Mouse (Mus musculus): ENCODE measurements around the gene Gm20388. TPM values are rescaled to one million over a fixed set of nuclear protein-coding genes. Genes with fewer than 3 reads are reported as not detected.

Gm20388 gene
- polyA plus RNA-seq, 1 experiment from 2014 or later = 5.5 TPM

- H3K4me2 ChIP-seq = no peak overlapping the region
- peaks cover 24% of the 10 kb centered on the region for H3K4me1 ChIP-seq
- no peak overlapping the region for H3K27ac ChIP-seq
- 75% methylated on average over 10 of the region's 10 CpGs for WGBS
- no peaks in the 10 kb centered on the region for H3K27me3 ChIP-seq
- peaks cover 7% of the 10 kb centered on the region; the same call in 1 of the 2 replicates for H3K36me3 ChIP-seq
- no peaks in the 10 kb centered on the region for H3K9me3 ChIP-seq
- no peak overlapping the region for H3K9ac ChIP-seq
- H3K4me3 ChIP-seq = no peak overlapping the region
- no peak for ATAC-seq (ENCODE audit: borderline replicate concordance, extremely low read depth, low FRiP score, low TSS enrichment)
Measured at GRCm38 (mm10) chr8:122430058-122430636, 2519.5 kb downstream of the Gm20388 start.

GRCm38 (mm10) chr8:122430646-122431045 lies 2520.0 kb downstream of the Gm20388 start:
- Histone ChIP-seq H3K9ac (no peak overlapping the region), H3K27me3 (no peaks in the 10 kb centered on the region), H3K4me3 (no peak overlapping the region), H3K36me3 (peaks cover 7% of the 10 kb centered on the region; the same call in 1 of the 2 replicates), H3K9me3 (no peaks in the 10 kb centered on the region), H3K27ac (no peak overlapping the region), H3K4me1 (peaks cover 24% of the 10 kb centered on the region), H3K4me2 (no peak overlapping the region)
- 65% methylated on average over 3 of the region's 3 CpGs for WGBS
- no peak for ATAC-seq (ENCODE audit: borderline replicate concordance, extremely low read depth, low FRiP score, low TSS enrichment)

DNA sequence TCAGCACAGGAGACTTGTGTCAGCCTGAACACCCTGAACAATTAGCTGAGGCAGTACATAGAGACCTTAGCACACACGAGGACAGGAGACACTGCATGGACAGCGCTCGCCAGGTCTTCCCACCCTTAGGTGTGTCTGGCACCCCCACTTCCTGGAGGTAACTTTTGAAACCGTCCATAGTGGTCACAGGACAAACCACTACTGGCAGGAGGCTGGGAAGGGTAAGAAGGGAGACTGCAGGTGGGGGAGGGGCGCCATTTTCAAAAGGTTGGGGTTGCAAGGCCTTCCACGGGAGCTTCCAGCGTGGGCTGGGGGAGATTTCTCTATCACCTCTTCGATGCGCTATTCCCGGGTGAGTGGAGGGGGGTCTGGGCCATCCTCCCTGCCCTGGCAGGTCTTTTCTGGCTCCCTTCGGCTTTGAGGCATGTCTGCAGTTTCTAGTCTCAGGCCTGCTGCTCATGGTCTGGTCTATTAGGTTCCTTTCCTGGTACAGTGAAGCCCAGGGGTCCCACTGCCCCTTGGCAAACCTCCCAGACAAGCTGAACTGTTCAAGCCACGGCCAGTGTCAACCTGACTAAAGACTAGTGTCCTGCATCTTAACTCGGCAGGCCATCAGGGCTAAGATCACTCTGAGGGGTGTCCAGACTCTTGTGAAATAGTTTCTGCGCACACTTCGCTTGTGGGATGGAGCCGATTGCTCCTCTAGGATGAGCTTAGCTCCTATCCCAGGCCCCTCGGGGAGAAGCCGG lies 2521.2 kb downstream of the Gm20388 start:
- no peaks in the 10 kb centered on the region for H3K27me3 ChIP-seq
- WGBS = 24% methylated on average over 18 of the region's 18 CpGs

DNA sequence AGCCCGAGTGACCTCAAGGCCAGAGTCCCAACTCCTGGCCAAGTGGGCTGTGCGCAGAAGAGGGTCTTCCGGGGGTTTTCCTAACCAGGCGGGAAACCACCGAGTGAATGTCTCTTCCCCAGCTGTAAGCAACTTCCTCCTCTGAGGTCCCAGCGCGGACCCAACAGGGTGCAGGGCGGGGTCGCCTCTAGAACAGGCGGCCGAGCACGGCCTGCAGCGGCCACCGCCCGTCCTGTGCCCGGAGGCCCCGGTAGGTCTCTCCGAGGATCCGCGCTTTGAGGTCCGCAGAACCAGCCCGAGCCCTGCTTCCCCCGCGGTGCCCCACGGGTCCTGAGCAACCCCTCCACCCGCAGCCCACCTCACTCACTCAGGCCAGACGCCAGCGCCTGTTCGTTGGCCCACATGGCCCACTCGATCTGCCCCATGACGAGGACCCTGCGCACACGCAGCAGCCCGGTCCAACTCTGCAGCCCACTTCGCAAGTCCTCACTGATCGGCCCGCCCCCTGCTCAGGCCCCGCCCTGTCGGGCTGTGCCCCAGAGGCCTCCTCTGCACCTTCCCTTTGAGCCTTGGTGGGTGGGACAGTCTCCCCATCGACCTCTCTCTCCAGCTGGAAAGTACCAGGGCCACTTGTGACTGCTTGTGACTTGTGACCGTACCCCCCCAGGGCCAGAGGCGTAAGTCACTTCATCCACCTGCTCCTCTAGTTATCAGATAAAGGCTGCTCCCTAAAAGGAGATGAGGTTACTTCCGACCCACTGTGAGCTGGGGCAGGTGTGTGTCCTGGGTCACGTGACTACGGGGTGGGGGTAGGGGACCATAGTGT lies 2522.0 kb downstream of the Gm20388 start, which contains the start of gene Cyba:
Cyba (minus strand) TSS at position 488 of the 826 bp plus-strand sequence.
- Histone ChIP-seq H3K27me3 (no peaks in the 10 kb centered on the region), H3K9me3 (no peaks in the 10 kb centered on the region), H3K4me3 (peak within 1 kb of the TSS; percentile 69), H3K4me1 (peaks cover 24% of the 10 kb centered on the region), H3K36me3 (peaks cover 20% of the 10 kb centered on the region; the same call in 1 of the 2 replicates), H3K27ac (peak within 1 kb of the TSS; percentile 75), H3K9ac (peak within 1 kb of the TSS; percentile 77), H3K4me2 (peak within 1 kb of the TSS; percentile 96)
- peak; percentile 90 for ATAC-seq (ENCODE audit: borderline replicate concordance, extremely low read depth, low FRiP score, low TSS enrichment)
- 2% methylated on average over 37 of the region's 45 CpGs for WGBS

More for the DNA sequence above, 2521.2 kb downstream of the Gm20388 start:
- peak; percentile 23; the same call in 1 of the 2 replicates for ATAC-seq (ENCODE audit: borderline replicate concordance, extremely low read depth, low FRiP score, low TSS enrichment)
- Histone ChIP-seq H3K4me3 (peak overlapping the region; percentile 69), H3K27ac (peak overlapping the region; percentile 75), H3K9me3 (no peaks in the 10 kb centered on the region), H3K4me1 (peaks cover 24% of the 10 kb centered on the region), H3K4me2 (peak overlapping the region; percentile 96), H3K36me3 (peaks cover 17% of the 10 kb centered on the region; the same call in 1 of the 2 replicates), H3K9ac (peak overlapping the region; percentile 77)

GRCm38 (mm10) chr8:122433269-122433905 lies 2522.7 kb downstream of the Gm20388 start:
- Histone ChIP-seq H3K9me3 (no peaks in the 10 kb centered on the region), H3K36me3 (peaks cover 20% of the 10 kb centered on the region; the same call in 1 of the 2 replicates), H3K27me3 (no peaks in the 10 kb centered on the region), H3K4me3 (peak overlapping the region; percentile 69), H3K9ac (0 out of 2 replicates have a peak overlapping the region, but pooled peaks have one; percentile 77), H3K4me2 (peak overlapping the region; percentile 96), H3K27ac (peak overlapping the region; percentile 75), H3K4me1 (peaks cover 28% of the 10 kb centered on the region)
- WGBS = 55% methylated on average over 11 of the region's 11 CpGs
- ATAC-seq (ENCODE audit: borderline replicate concordance, extremely low read depth, low FRiP score, low TSS enrichment) = peak; percentile 33; the same call in 1 of the 2 replicates

DNA sequence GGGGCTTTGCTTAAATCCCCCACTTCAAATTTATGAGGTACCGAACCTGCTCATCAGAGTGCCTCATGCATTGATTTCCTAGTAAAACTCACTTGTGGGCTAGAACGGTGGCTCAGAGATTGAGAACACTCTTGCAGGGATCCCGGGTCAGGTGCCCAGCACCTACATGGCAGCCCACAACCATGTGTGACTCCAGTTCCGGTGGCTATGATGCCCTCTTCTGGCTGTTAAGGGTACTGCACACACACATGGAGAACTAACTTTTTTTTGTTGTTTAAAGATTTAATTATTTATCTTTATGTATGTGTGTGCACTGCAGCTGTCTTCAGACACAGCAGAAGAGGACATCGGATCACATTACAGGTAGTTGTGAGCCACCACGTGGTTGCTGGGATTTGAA lies 2524.7 kb downstream of the Gm20388 start:
- Histone ChIP-seq H3K9me3 (no peaks in the 10 kb centered on the region), H3K9ac (no peak overlapping the region), H3K4me2 (no peak overlapping the region), H3K27ac (no peak overlapping the region), H3K36me3 (peaks cover 20% of the 10 kb centered on the region; the same call in 1 of the 2 replicates), H3K4me1 (peaks cover 31% of the 10 kb centered on the region), H3K27me3 (no peaks in the 10 kb centered on the region), H3K4me3 (no peak overlapping the region)
- ATAC-seq (ENCODE audit: borderline replicate concordance, extremely low read depth, low FRiP score, low TSS enrichment) = no peak
- WGBS = 89% methylated on average over 6 of the region's 6 CpGs

DNA sequence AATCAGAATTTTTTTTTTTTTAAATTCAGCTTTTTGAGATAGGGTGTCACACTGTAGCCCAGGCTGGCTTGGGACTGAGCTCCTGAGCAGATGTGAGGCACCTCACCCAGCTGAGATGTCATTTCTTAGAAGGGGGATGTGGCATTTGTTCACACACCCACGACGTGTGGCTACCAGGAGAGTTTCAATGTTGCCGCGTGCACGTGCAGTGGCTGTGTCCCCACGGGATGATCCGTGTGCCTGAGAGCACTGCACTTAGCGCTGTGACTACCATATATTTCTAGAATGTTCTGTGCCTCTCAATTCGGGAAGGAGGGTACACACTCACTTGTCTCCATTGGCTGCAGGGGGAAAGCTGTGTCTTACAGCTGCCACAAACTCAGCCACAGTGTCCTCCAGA lies 2525.5 kb downstream of the Gm20388 start:
- no peak overlapping the region for H3K4me3 ChIP-seq
- peaks cover 30% of the 10 kb centered on the region for H3K4me1 ChIP-seq
- WGBS = 89% methylated on average over 9 of the region's 9 CpGs
- no peaks in the 10 kb centered on the region for H3K27me3 ChIP-seq
- peaks cover 20% of the 10 kb centered on the region; the same call in 1 of the 2 replicates for H3K36me3 ChIP-seq
- ATAC-seq (ENCODE audit: borderline replicate concordance, extremely low read depth, low FRiP score, low TSS enrichment) = no peak
- no peak overlapping the region for H3K4me2 ChIP-seq
- H3K9me3 ChIP-seq = no peaks in the 10 kb centered on the region
- H3K27ac ChIP-seq = no peak overlapping the region
- no peak overlapping the region for H3K9ac ChIP-seq

DNA sequence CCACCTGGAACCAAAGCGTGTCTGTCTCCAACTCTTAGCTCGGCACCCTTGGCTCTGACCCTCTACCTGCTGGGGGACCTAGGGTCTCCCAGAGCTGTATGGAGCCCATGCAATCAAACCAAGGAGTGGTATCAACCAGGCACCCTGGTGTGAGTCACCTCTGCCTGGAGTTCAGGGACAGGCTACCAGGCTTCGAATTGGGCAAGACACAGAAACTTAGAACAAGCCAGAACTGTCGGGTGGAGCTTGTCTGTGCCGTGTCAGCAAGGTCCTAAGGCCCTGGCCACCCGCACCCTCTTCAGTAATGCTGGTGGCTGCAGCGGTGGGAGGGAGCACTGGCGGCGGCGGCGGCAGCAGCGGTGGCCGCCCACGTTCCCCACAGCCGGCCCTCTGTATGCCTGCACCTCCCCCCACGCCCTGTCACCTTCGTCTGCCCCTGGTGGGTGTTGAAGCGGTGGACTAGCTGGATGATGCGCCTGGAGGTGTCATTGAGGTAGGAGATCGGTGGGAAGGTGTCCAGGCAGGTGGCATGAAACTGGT lies 2526.0 kb downstream of the Gm20388 start:
- no peak overlapping the region for H3K4me3 ChIP-seq
- WGBS = 79% methylated on average over 20 of the region's 20 CpGs
- H3K4me2 ChIP-seq = no peak overlapping the region
- no peak overlapping the region for H3K27ac ChIP-seq
- H3K27me3 ChIP-seq = no peaks in the 10 kb centered on the region
- no peak for ATAC-seq (ENCODE audit: borderline replicate concordance, extremely low read depth, low FRiP score, low TSS enrichment)
- H3K36me3 ChIP-seq = peaks cover 20% of the 10 kb centered on the region; the same call in 1 of the 2 replicates
- H3K9ac ChIP-seq = no peak overlapping the region
- peaks cover 25% of the 10 kb centered on the region for H3K4me1 ChIP-seq
- no peaks in the 10 kb centered on the region for H3K9me3 ChIP-seq

DNA sequence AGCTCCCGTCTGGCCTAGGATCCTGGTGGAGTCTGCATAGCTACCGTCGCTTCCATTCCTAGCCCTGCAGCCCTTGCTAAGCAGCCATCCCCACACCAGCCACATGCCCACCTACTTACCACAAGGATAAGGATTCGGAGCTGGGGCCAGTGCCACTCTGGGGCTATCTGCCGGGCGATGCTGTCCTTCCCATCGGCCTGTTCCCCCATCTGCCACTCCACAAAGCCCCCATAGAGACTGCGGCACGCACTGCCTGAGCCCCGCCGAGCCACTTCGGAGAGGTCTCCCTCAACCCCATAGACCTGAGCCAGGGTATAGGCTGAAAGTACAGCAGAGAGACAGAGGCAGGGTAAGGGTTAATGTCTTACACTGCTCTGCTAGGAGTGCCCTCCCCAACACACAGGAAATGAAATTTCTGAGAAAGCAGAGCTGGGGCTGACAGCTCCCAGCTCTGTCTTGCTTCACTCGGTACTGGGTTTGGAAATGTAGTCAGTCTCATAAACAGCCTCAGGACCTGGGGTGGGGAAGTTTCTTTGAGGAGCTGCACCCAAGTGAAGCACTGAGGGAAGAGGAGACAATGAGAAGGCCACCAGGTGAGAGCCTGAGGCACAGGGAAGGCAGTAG lies 2527.2 kb downstream of the Gm20388 start:
- H3K27ac ChIP-seq = no peak overlapping the region
- ATAC-seq (ENCODE audit: borderline replicate concordance, extremely low read depth, low FRiP score, low TSS enrichment) = no peak
- peaks cover 20% of the 10 kb centered on the region; the same call in 1 of the 2 replicates for H3K36me3 ChIP-seq

DNA sequence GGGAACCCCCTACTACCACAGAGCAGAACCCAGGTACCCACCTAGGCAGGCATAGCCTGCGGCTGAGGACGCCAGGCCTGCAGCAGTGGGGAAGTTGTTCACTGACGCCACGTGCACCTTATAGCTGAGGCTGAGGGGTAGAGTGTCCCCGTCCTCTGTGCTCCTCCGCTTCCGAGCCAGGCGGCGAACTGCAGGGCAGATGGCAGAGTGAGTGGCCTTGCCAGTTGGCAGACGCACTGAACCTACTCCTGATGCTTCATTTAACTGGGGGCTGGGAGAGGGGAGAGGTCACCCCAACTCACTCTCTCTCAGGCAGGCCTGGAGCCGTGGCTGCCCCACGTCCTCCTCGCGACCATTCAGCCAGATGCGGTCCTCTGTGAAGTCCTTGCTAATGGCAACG lies 2528.7 kb downstream of the Gm20388 start:
- Histone ChIP-seq H3K27ac (no peak overlapping the region), H3K4me2 (no peak overlapping the region), H3K4me1 (peaks cover 15% of the 10 kb centered on the region), H3K9me3 (no peaks in the 10 kb centered on the region), H3K36me3 (peaks cover 18% of the 10 kb centered on the region; the same call in 1 of the 2 replicates), H3K4me3 (no peak overlapping the region), H3K27me3 (no peaks in the 10 kb centered on the region), H3K9ac (no peak overlapping the region)
- 93% methylated on average over 16 of the region's 16 CpGs for WGBS
- ATAC-seq (ENCODE audit: borderline replicate concordance, extremely low read depth, low FRiP score, low TSS enrichment) = no peak

More for the DNA sequence above, 2527.2 kb downstream of the Gm20388 start:
- Histone ChIP-seq H3K9me3 (no peaks in the 10 kb centered on the region), H3K9ac (no peak overlapping the region), H3K4me2 (peak overlapping the region; percentile 26; the same call in 1 of the 2 replicates), H3K4me1 (peaks cover 22% of the 10 kb centered on the region), H3K4me3 (no peak overlapping the region), H3K27me3 (no peaks in the 10 kb centered on the region)
- 77% methylated on average over 13 of the region's 13 CpGs for WGBS

All from lung, embryonic 15.5 days (tissue).